In the genomic region with DNA sequence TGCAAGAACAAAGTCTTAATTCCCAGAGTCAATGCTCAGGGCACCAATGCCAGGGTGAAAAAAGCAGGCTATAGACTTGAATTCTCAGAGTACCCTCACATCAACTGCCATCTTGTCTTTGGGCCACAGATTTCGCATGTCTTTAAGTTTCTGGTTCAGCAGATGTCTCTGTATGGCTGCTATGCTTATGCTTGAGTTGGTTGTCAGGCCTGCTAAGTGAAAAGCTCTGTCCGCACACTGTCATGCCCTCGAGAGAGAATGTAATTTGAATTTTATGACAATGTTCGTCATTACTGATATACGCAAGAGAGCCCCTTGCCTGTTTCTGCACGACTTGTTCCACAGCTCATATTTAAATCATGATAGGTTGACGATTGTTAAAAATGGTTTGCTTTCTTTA, we compare ENCODE assay signal across 25 mouse cellular contexts.
"Had no signal": no experiment of that assay in that cellular context is flagged by ENCODE, and none has a peak within 500 bp of the region (broad histone marks: within the 10 kb centered on the region; RNA-seq: fewer than 3 reads in every experiment).

No protein-coding gene starts in this region.

- H3K4me2 ChIP-seq: heart, embryonic 12.5 days; hindbrain, embryonic 14.5 days; kidney, embryonic 15.5 days; limb, embryonic 12.5 days; liver, embryonic 11.5 days; liver, embryonic 13.5 days had no signal

- H3K27ac ChIP-seq: gastrocnemius, adult 2 months; heart, embryonic 10.5 days; hindbrain, embryonic 14.5 days; kidney, embryonic 15.5 days; kidney, postnatal 0 days; layer of hippocampus, adult 2 months; left cerebral cortex, adult 2 months; limb, embryonic 10.5 days; limb, embryonic 12.5 days; liver, embryonic 13.5 days had no signal

- H3K9me3 ChIP-seq: heart, embryonic 10.5 days; heart, embryonic 12.5 days; kidney, embryonic 15.5 days; limb, embryonic 10.5 days; limb, embryonic 12.5 days; liver, embryonic 13.5 days had no signal

- H3K27me3 ChIP-seq: heart, embryonic 12.5 days; kidney, embryonic 15.5 days; limb, embryonic 12.5 days; liver, embryonic 13.5 days had no signal

- H3K4me1 ChIP-seq: heart, embryonic 10.5 days; heart, embryonic 12.5 days; kidney, embryonic 15.5 days; liver, embryonic 13.5 days had no signal

- H3K36me3 ChIP-seq: heart, embryonic 10.5 days; heart, embryonic 12.5 days; kidney, embryonic 15.5 days; limb, embryonic 10.5 days; limb, embryonic 12.5 days; liver, embryonic 13.5 days had no signal

- H3K4me3 ChIP-seq: gastrocnemius, adult 2 months; heart, embryonic 10.5 days; heart, embryonic 12.5 days; kidney, embryonic 15.5 days; layer of hippocampus, adult 2 months; left cerebral cortex, adult 2 months; limb, embryonic 10.5 days; limb, embryonic 12.5 days; liver, embryonic 13.5 days had no signal

- DNase-seq: gastrocnemius, adult 2 months; gastrocnemius, postnatal 10 days; gastrocnemius, postnatal 25 days; heart, adult 18-20 months; heart, postnatal 14 days; heart, postnatal 36 days; kidney, adult 11 months; kidney, adult 2 months; kidney, adult 9 months; kidney, postnatal 14 days; kidney, postnatal 36 days; liver; liver, embryonic 13.5 days had no signal

- H3K9ac ChIP-seq: heart, embryonic 12.5 days; hindbrain, embryonic 14.5 days; kidney, embryonic 15.5 days; limb, embryonic 12.5 days; liver, embryonic 13.5 days had no signal

- ATAC-seq: hindbrain, embryonic 16.5 days; intestine, embryonic 16.5 days had no signal
